Mouse (Mus musculus) liver, embryonic 11.5 days (tissue): ENCODE results near the gene Rnf4. TPM values are rescaled to one million over a fixed set of nuclear protein-coding genes. Genes with fewer than 3 reads are reported as not detected.

ENCODE experiments used
- ATAC-seq: fragments of 200-750 bp; cut with Nextera tagmentation; replicated peaks from 2 replicates; pipeline ENCODE4 v1.8.0; 2017; ENCODE audit warnings: moderate number of reproducible peaks, mild to moderate bottlenecking, moderate TSS enrichment, moderate library complexity; ENCODE audit not compliant: low FRiP score
- DNase-seq: peaks from one replicate; pipeline ENCODE4 v3.0.0-alpha.2; 2017; ENCODE audit warnings: low spot score
- H3K27ac ChIP-seq: fragments of 300-500 bp; sonication (generic); 2 replicates; pipeline ENCODE4 v1.5.1; 2014; ENCODE audit warnings: mild to moderate bottlenecking, low read depth, low read length, control low read depth
- H3K27me3 ChIP-seq: fragments of 300-500 bp; sonication (generic); replicated peaks from 2 replicates; pipeline ENCODE4 v1.6.1; 2014; ENCODE audit warnings: low read length, mixed read lengths; ENCODE audit not compliant: control insufficient read depth, insufficient read depth
- H3K36me3 ChIP-seq: fragments of 300-500 bp; sonication (generic); 2 replicates; pipeline ENCODE4 v1.6.1; 2014; ENCODE audit warnings: mild to moderate bottlenecking, low read length, moderate library complexity, mixed read lengths; ENCODE audit not compliant: control insufficient read depth, insufficient read depth
- H3K4me1 ChIP-seq: fragments of 300-500 bp; sonication (generic); replicated peaks from 2 replicates; pipeline ENCODE4 v1.6.1; 2014; ENCODE audit warnings: low read length, mixed read lengths; ENCODE audit not compliant: control insufficient read depth, insufficient read depth
- H3K4me2 ChIP-seq: fragments of 300-500 bp; sonication (generic); 2 replicates; pipeline ENCODE4 v1.6.1; 2014; ENCODE audit warnings: mild to moderate bottlenecking, control low read depth, moderate library complexity
- H3K4me3 ChIP-seq: fragments of 300-500 bp; sonication (generic); 2 replicates; pipeline ENCODE4 v1.5.1; 2014; ENCODE audit warnings: low read depth, low read length, control low read depth
- H3K9ac ChIP-seq: fragments of 300-500 bp; sonication (generic); 2 replicates; pipeline ENCODE4 v1.6.1; 2014; ENCODE audit warnings: low read depth, low read length, control low read depth
- H3K9me3 ChIP-seq: fragments of 300-500 bp; sonication (generic); 2 replicates; pipeline ENCODE4 v1.6.1; 2016; ENCODE audit warnings: low read length, inconsistent platforms, mixed read lengths; ENCODE audit not compliant: control insufficient read depth
- WGBS: fragments of 180-500 bp; shearing (Covaris S2); extraction: QIAGEN DNeasy Blood & Tissue Kit; methylation state at CpG from one replicate; pipeline ENCODE4 v1.1.7; 2014; 5-methylcytosine and 5-hydroxymethylcytosine counted together
- polyA plus RNA-seq: library from polyadenylated mRNA; unstranded; fragments of >200 nt; fragmentation: Nextera tagmentation; extraction: Ambion mirVana; gene quantifications from 2 replicates; pipeline ENCODE4 v1.2.1, GENCODE M21; 2014

Gene Rnf4
- polyA plus RNA-seq, 1 experiment from 2014 or later: 151 TPM

- WGBS: 79% methylated on average over 2 of the region's 2 CpGs
- ATAC-seq (no peak), DNase-seq (no peak)
- Histone ChIP-seq H3K4me2 (no peak overlapping the region), H3K9ac (no peak overlapping the region), H3K9me3 (0 out of 2 replicates have a peak, but pooled peaks cover 2% of the 10 kb centered on the region), H3K4me1 (no peaks in the 10 kb centered on the region; the same call in 1 of the 2 replicates), H3K36me3 (peaks cover 6% of the 10 kb centered on the region), H3K27ac (no peak overlapping the region), H3K4me3 (no peak overlapping the region), H3K27me3 (no peaks in the 10 kb centered on the region)
Measured at GRCm38 (mm10) chr5:34381700-34382099, 45.6 kb downstream of the Rnf4 start.

DNA sequence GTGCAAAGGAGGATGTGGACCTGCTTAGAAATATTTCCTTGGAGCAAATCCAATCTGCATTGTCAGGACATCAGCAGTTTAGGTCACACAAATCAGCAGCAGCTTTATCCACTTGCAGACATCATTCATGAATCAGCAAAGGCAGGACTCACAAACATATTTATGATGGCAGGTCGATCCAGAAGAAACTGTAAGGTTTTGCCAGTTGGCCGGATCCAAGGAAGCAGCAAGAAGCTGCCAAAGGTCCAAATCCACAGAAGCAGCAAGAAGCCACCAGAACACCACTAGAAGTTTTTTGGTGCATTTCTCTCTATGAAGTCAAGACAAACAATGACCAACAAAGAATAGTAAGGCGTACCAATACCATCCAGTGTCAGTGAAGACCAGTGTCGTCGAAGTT, 49.5 kb downstream of the Rnf4 start:
- ATAC-seq (no peak), DNase-seq (no peak)
- Histone ChIP-seq H3K36me3 (peaks cover 9% of the 10 kb centered on the region), H3K4me3 (no peak overlapping the region), H3K4me1 (no peaks in the 10 kb centered on the region), H3K27ac (no peak overlapping the region), H3K9me3 (0 out of 2 replicates have a peak, but pooled peaks cover 2% of the 10 kb centered on the region), H3K4me2 (no peak overlapping the region), H3K9ac (no peak overlapping the region), H3K27me3 (no peaks in the 10 kb centered on the region)
- 94% methylated on average over 5 of the region's 5 CpGs for WGBS

DNA sequence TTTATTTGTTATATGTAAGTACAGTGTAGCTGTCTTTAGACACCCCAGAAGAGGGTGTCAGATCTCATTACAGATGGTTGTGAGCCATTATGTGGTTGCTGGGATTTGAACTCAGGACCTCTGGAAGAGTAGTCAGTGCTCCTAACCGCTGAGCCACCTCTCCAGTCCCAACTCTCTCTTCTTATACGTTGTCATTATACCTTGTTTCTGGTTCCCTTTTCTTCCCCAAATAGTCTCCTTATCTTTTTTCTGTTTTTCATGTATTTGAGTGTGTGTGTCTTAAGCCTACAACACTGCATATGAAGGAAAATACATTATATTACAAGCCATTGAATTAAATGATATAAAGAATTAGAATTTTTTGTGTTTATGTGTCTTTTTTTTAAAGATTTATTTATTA, 50.7 kb downstream of the Rnf4 start:
- ATAC-seq (no peak), DNase-seq (no peak)
- Histone ChIP-seq H3K4me1 (no peaks in the 10 kb centered on the region), H3K27ac (no peak overlapping the region), H3K36me3 (peaks cover 9% of the 10 kb centered on the region), H3K4me3 (no peak overlapping the region), H3K9ac (no peak overlapping the region), H3K27me3 (no peaks in the 10 kb centered on the region), H3K4me2 (no peak overlapping the region), H3K9me3 (0 out of 2 replicates have a peak, but pooled peaks cover 2% of the 10 kb centered on the region)
- WGBS: 88% methylated on average over 2 of the region's 2 CpGs

DNA sequence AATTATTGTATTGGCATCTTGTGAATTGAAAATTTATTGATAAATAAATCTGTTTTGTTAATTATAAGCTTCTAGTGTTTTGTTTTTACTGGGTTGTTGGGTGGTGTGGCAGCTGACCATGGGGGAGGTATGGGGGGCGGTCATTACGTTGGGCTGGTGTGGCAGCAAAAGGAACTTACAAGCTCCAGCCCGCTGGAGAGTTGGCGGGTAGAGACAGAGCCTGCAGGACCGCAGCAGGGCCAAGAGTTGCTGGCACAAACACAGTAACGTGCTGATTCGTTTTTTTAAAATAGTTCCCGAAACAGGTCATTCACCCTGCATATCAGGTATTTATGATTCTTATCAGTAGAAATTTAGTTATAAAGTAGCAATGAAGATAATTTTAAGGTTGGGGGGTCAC, 57.2 kb downstream of the Rnf4 start:
- Histone ChIP-seq H3K27ac (no peak overlapping the region), H3K36me3 (no peaks in the 10 kb centered on the region), H3K9me3 (no peaks in the 10 kb centered on the region), H3K4me3 (no peak overlapping the region), H3K4me2 (no peak overlapping the region), H3K9ac (no peak overlapping the region), H3K4me1 (peaks cover 11% of the 10 kb centered on the region; the same call in 1 of the 2 replicates), H3K27me3 (no peaks in the 10 kb centered on the region)
- WGBS: 92% methylated on average over 8 of the region's 8 CpGs
- DNase-seq (no peak), ATAC-seq (no peak)

DNA sequence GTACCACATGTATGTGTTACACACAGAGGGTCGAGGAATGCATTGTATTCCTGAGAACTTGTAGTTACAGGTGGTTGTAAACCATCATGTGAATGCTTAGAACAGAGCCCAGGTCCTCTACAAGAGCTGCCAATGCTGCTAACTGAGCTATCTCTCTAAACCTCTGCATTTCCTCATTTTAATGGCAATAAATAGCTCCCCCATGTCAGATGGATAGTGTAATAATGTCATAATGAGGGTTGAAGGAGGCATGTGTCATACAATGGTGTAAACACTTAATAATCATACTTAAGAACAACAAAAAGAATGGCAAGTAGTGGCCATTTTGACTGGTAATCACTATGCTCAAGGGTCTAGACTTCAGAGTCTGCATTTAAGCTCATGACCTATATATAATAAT, 59.3 kb downstream of the Rnf4 start:
- H3K36me3 ChIP-seq: no peaks in the 10 kb centered on the region
- DNase-seq (no peak), ATAC-seq (no peak)
- H3K4me2 ChIP-seq: no peak overlapping the region
- no peak overlapping the region for H3K9ac ChIP-seq
- WGBS: 84% methylated on average over 1 of the region's 1 CpGs
- H3K4me1 ChIP-seq: peaks cover 13% of the 10 kb centered on the region
- no peak overlapping the region for H3K4me3 ChIP-seq
- no peak overlapping the region for H3K27ac ChIP-seq
- H3K27me3 ChIP-seq: no peaks in the 10 kb centered on the region
- no peaks in the 10 kb centered on the region for H3K9me3 ChIP-seq

DNA sequence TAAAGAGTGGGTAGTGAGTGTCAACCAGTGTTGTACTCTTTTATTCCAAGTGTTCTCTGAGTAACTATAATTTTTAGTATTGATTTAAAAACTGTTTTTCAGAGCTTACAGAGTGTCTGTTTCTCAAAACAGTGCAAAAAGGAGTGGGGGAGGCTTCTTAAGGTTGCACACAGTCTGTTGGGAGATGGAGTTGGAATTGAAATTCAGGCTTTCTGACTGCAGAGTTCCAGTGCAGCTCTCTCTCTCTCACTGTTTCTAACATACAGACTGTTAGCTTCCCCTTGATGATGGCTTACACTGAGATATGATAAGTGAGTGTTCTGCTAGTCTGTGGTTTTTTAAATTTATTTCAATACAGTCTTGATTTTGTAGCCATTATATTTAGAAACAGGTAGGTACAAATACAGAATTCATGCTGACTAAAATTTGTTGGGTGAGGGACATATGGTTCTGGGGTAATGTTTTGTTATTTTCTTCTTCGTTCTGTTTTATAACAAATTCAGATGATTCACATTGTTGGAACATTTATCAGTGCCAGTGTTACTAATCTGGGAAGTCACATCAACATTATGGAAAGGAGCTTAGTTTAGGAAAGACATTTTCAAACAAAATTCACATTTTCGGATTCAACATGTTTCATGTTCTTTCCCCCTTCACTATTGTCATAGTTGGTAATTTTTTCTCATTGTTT, 59.9 kb downstream of the Rnf4 start:
- DNase-seq (no peak), ATAC-seq (no peak)
- H3K36me3 ChIP-seq: no peaks in the 10 kb centered on the region
- H3K27me3 ChIP-seq: no peaks in the 10 kb centered on the region
- no peak overlapping the region for H3K4me3 ChIP-seq
- H3K9ac ChIP-seq: no peak overlapping the region
- H3K9me3 ChIP-seq: no peaks in the 10 kb centered on the region
- no peak overlapping the region for H3K27ac ChIP-seq
- peaks cover 13% of the 10 kb centered on the region for H3K4me1 ChIP-seq
- 85% methylated on average over 2 of the region's 2 CpGs for WGBS
- no peak overlapping the region for H3K4me2 ChIP-seq

GRCm38 (mm10) chr5:34397866-34398265, 61.8 kb downstream of the Rnf4 start:
- Histone ChIP-seq H3K27ac (no peak overlapping the region), H3K36me3 (no peaks in the 10 kb centered on the region), H3K4me1 (peaks cover 13% of the 10 kb centered on the region), H3K9ac (no peak overlapping the region), H3K9me3 (no peaks in the 10 kb centered on the region), H3K4me3 (no peak overlapping the region), H3K4me2 (no peak overlapping the region), H3K27me3 (no peaks in the 10 kb centered on the region)
- DNase-seq: no peak
- ATAC-seq: no peak
- 89% methylated on average over 2 of the region's 2 CpGs for WGBS

GRCm38 (mm10) chr5:34398326-34398725, 62.2 kb downstream of the Rnf4 start:
- H3K27me3 ChIP-seq: no peaks in the 10 kb centered on the region
- 71% methylated on average over 1 of the region's 1 CpGs for WGBS
- ATAC-seq (no peak), DNase-seq (no peak)
- no peak overlapping the region for H3K4me3 ChIP-seq
- H3K9me3 ChIP-seq: no peaks in the 10 kb centered on the region
- 0 out of 2 replicates have a peak overlapping the region, but pooled peaks have one; percentile 20 for H3K9ac ChIP-seq
- no peak overlapping the region for H3K27ac ChIP-seq
- H3K4me2 ChIP-seq: no peak overlapping the region
- H3K36me3 ChIP-seq: no peaks in the 10 kb centered on the region
- H3K4me1 ChIP-seq: peaks cover 13% of the 10 kb centered on the region
